Mouse (Mus musculus): ENCODE data around the gene Rhbdf1. TPM values are rescaled to one million over a fixed set of nuclear protein-coding genes. Genes with fewer than 3 reads are reported as not detected.

The Rhbdf1 gene
- 40.6 TPM for polyA plus RNA-seq (2012; fragmentation: generic; extraction: Trizol)
- long read RNA-seq, experiment 1, transcript Rhbdf1-201 (18 exons, 2,946 nt): major isoform, 13 of 36 reads
- long read RNA-seq, experiment 1, partial matches to known transcripts: 11 of 36 reads
- long read RNA-seq, experiment 1, other reads (novel, unspliced or antisense): 12 of 36 reads
- long read RNA-seq, experiment 2, transcript Rhbdf1-201 (18 exons, 2,946 nt): major isoform, 72 of 127 reads
- long read RNA-seq, experiment 2, partial matches to known transcripts: 12 of 127 reads
- long read RNA-seq, experiment 2, other reads (novel, unspliced or antisense): 43 of 127 reads

GRCm38 (mm10) chr11:32221951-32222409 is at the start of gene Rhbdf1:
Rhbdf1 (minus strand) TSS chr11:32222300.
- TF ChIP-seq MAX (IDR thresholded peaks at IDR 0.05) (no peak), CEBPB (IDR thresholded peaks at IDR 0.05; ENCODE audit: low read depth) (no peak), MYOD1 (IDR thresholded peaks at IDR 0.05; ENCODE audit: control insufficient read depth, insufficient read length, low read depth) (no peak), USF1 (IDR thresholded peaks at IDR 0.05; ENCODE audit: low read depth) (no peak)
- Histone ChIP-seq H3K79me2 (ENCODE audit: control insufficient read depth, insufficient read depth) (peaks cover 57% of the 10 kb centered on the region), H3ac (ENCODE audit: control insufficient read depth, insufficient read length, low read depth) (peak within 1 kb of the TSS; percentile 83), H3K27me3 (ENCODE audit: control insufficient read depth, insufficient read depth, insufficient read length) (no peaks in the 10 kb centered on the region), H3K4me3 (ENCODE audit: insufficient read depth, poor library complexity, severe bottlenecking) (peak within 1 kb of the TSS; percentile 97), H3K36me3 (ENCODE audit: control insufficient read depth, insufficient read depth) (peaks cover 17% of the 10 kb centered on the region), H3K79me3 (ENCODE audit: low read depth) (peaks cover 40% of the 10 kb centered on the region)

GRCm38 (mm10) chr11:32271178-32271577 is 49.1 kb upstream of the Rhbdf1 start:
- peaks cover 6% of the 10 kb centered on the region for H3K79me3 ChIP-seq (ENCODE audit: low read depth)
- H3K79me2 ChIP-seq (ENCODE audit: control insufficient read depth, insufficient read depth): peaks cover 13% of the 10 kb centered on the region
- no peak overlapping the region for H3K4me3 ChIP-seq (ENCODE audit: insufficient read depth, poor library complexity, severe bottlenecking)
- no peak overlapping the region for H3ac ChIP-seq (ENCODE audit: control insufficient read depth, insufficient read length, low read depth)
- TF ChIP-seq MAX (IDR thresholded peaks at IDR 0.05): no peak
- peak; percentile 17 for TF ChIP-seq MYOD1 (IDR thresholded peaks at IDR 0.05; ENCODE audit: control insufficient read depth, insufficient read length, low read depth)
- no peaks in the 10 kb centered on the region for H3K27me3 ChIP-seq (ENCODE audit: control insufficient read depth, insufficient read depth, insufficient read length)
- no peaks in the 10 kb centered on the region for H3K36me3 ChIP-seq (ENCODE audit: control insufficient read depth, insufficient read depth)

- H3K79me3 ChIP-seq (ENCODE audit: low read depth): peaks cover 14% of the 10 kb centered on the region
- H3K79me2 ChIP-seq (ENCODE audit: control insufficient read depth, insufficient read depth): peaks cover 28% of the 10 kb centered on the region
- no peak overlapping the region for H3K4me3 ChIP-seq (ENCODE audit: insufficient read depth, poor library complexity, severe bottlenecking)
- TF ChIP-seq CTCF (IDR thresholded peaks at IDR 0.05; ENCODE audit: control insufficient read depth, insufficient read depth, insufficient read length) (no peak), USF1 (IDR thresholded peaks at IDR 0.05; ENCODE audit: low read depth) (no peak), MAX (IDR thresholded peaks at IDR 0.05) (no peak), CEBPB (IDR thresholded peaks at IDR 0.05; ENCODE audit: low read depth) (no peak), FOSL1 (IDR thresholded peaks at IDR 0.05; ENCODE audit: insufficient read depth, low read length, poor library complexity, severe bottlenecking) (no peak), MYOG (IDR thresholded peaks at IDR 0.05; ENCODE audit: control insufficient read depth, extremely low read depth, insufficient read length) (no peak), MYOD1 (IDR thresholded peaks at IDR 0.05; ENCODE audit: control insufficient read depth, insufficient read length, low read depth) (no peak)
- H3ac ChIP-seq (ENCODE audit: control insufficient read depth, insufficient read length, low read depth): no peak overlapping the region
- H3K36me3 ChIP-seq (ENCODE audit: control insufficient read depth, insufficient read depth): no peaks in the 10 kb centered on the region
- no peaks in the 10 kb centered on the region for H3K27me3 ChIP-seq (ENCODE audit: control insufficient read depth, insufficient read depth, insufficient read length)
These were observed 46.9 kb upstream of the Rhbdf1 start for GRCm38 (mm10) chr11:32268952-32269351.

- peaks cover 17% of the 10 kb centered on the region for H3K79me3 ChIP-seq (ENCODE audit: low read depth)
- TF ChIP-seq USF1 (IDR thresholded peaks at IDR 0.05; ENCODE audit: low read depth) (no peak), MYOG (IDR thresholded peaks at IDR 0.05; ENCODE audit: control insufficient read depth, extremely low read depth, insufficient read length) (no peak), MAX (IDR thresholded peaks at IDR 0.05) (no peak), MYOD1 (IDR thresholded peaks at IDR 0.05; ENCODE audit: control insufficient read depth, insufficient read length, low read depth) (no peak), CTCF (IDR thresholded peaks at IDR 0.05; ENCODE audit: control insufficient read depth, insufficient read depth, insufficient read length) (no peak), CEBPB (IDR thresholded peaks at IDR 0.05; ENCODE audit: low read depth) (no peak), FOSL1 (IDR thresholded peaks at IDR 0.05; ENCODE audit: insufficient read depth, low read length, poor library complexity, severe bottlenecking) (no peak)
- peak overlapping the region; percentile 28 for H3ac ChIP-seq (ENCODE audit: control insufficient read depth, insufficient read length, low read depth)
- H3K27me3 ChIP-seq (ENCODE audit: control insufficient read depth, insufficient read depth, insufficient read length): no peaks in the 10 kb centered on the region
- no peak overlapping the region for H3K4me3 ChIP-seq (ENCODE audit: insufficient read depth, poor library complexity, severe bottlenecking)
- peaks cover 38% of the 10 kb centered on the region for H3K79me2 ChIP-seq (ENCODE audit: control insufficient read depth, insufficient read depth)
- H3K36me3 ChIP-seq (ENCODE audit: control insufficient read depth, insufficient read depth): no peaks in the 10 kb centered on the region
These were observed 45.9 kb upstream of the Rhbdf1 start for GRCm38 (mm10) chr11:32267964-32268363.

- Histone ChIP-seq H3K4me3 (ENCODE audit: insufficient read depth, poor library complexity, severe bottlenecking) (peak within 1 kb of the TSS; percentile 78), H3K79me3 (ENCODE audit: low read depth) (peaks cover 17% of the 10 kb centered on the region), H3K79me2 (ENCODE audit: control insufficient read depth, insufficient read depth) (peaks cover 38% of the 10 kb centered on the region), H3K36me3 (ENCODE audit: control insufficient read depth, insufficient read depth) (no peaks in the 10 kb centered on the region), H3K27me3 (ENCODE audit: control insufficient read depth, insufficient read depth, insufficient read length) (no peaks in the 10 kb centered on the region), H3ac (ENCODE audit: control insufficient read depth, insufficient read length, low read depth) (peak within 1 kb of the TSS; percentile 95)
- TF ChIP-seq MAX (IDR thresholded peaks at IDR 0.05) (peak; percentile 75), CEBPB (IDR thresholded peaks at IDR 0.05; ENCODE audit: low read depth) (no peak)
These were observed 45.2 kb upstream of the Rhbdf1 start, which contains the start of gene Nprl3 for GRCm38 (mm10) chr11:32267188-32267884. Nprl3 (minus strand) TSS chr11:32267707.

GRCm38 (mm10) chr11:32266776-32267175 is 44.7 kb upstream of the Rhbdf1 start:
- Histone ChIP-seq H3ac (ENCODE audit: control insufficient read depth, insufficient read length, low read depth) (peak overlapping the region; percentile 95), H3K79me3 (ENCODE audit: low read depth) (peaks cover 17% of the 10 kb centered on the region), H3K79me2 (ENCODE audit: control insufficient read depth, insufficient read depth) (peaks cover 38% of the 10 kb centered on the region), H3K4me3 (ENCODE audit: insufficient read depth, poor library complexity, severe bottlenecking) (peak overlapping the region; percentile 78), H3K36me3 (ENCODE audit: control insufficient read depth, insufficient read depth) (peaks cover under 1% of the 10 kb centered on the region), H3K27me3 (ENCODE audit: control insufficient read depth, insufficient read depth, insufficient read length) (no peaks in the 10 kb centered on the region)
- TF ChIP-seq MAX (IDR thresholded peaks at IDR 0.05) (no peak), MYOD1 (IDR thresholded peaks at IDR 0.05; ENCODE audit: control insufficient read depth, insufficient read length, low read depth) (no peak), USF1 (IDR thresholded peaks at IDR 0.05; ENCODE audit: low read depth) (no peak), FOSL1 (IDR thresholded peaks at IDR 0.05; ENCODE audit: insufficient read depth, low read length, poor library complexity, severe bottlenecking) (no peak), CTCF (IDR thresholded peaks at IDR 0.05; ENCODE audit: control insufficient read depth, insufficient read depth, insufficient read length) (no peak), CEBPB (IDR thresholded peaks at IDR 0.05; ENCODE audit: low read depth) (no peak), MYOG (IDR thresholded peaks at IDR 0.05; ENCODE audit: control insufficient read depth, extremely low read depth, insufficient read length) (no peak)
